Mouse (Mus musculus): Measurements from ENCODE around the gene Ggnbp2.

Ggnbp2 gene

GRCm38 (mm10) chr11:84823484-84823897 is 47.1 kb downstream of the Ggnbp2 start:
- no peak for DNase-seq (ENCODE audit: low spot score)

- DNase-seq (ENCODE audit: low spot score) = no peak
These were observed 48.1 kb downstream of the Ggnbp2 start for GRCm38 (mm10) chr11:84822487-84822886.

GRCm38 (mm10) chr11:84821131-84821770 is 49.4 kb downstream of the Ggnbp2 start:
- DNase-seq (ENCODE audit: low spot score) = no peak

GRCm38 (mm10) chr11:84818961-84819692 is 51.5 kb downstream of the Ggnbp2 start, which contains the start of gene Mrm1:
Gene Mrm1, minus strand, starts transcription at chr11:84819515.
- DNase-seq (ENCODE audit: low spot score) = peak; percentile 97

GRCm38 (mm10) chr11:84818085-84818960 is 52.3 kb downstream of the Ggnbp2 start:
- peak; percentile 86 for DNase-seq (ENCODE audit: low spot score)

- DNase-seq (ENCODE audit: low spot score) = no peak
These were observed 53.3 kb downstream of the Ggnbp2 start for GRCm38 (mm10) chr11:84817362-84817761.

- DNase-seq (ENCODE audit: low spot score) = peak; percentile 56
These were observed 56.7 kb downstream of the Ggnbp2 start for GRCm38 (mm10) chr11:84813724-84814510.

- no peak for DNase-seq (ENCODE audit: low spot score)
These were observed 66.2 kb downstream of the Ggnbp2 start for GRCm38 (mm10) chr11:84804373-84804772.

- peak; percentile 46 for DNase-seq (ENCODE audit: low spot score)
These were observed 72.8 kb downstream of the Ggnbp2 start for GRCm38 (mm10) chr11:84797627-84798353.

GRCm38 (mm10) chr11:84797026-84797425 is 73.6 kb downstream of the Ggnbp2 start:
- DNase-seq (ENCODE audit: low spot score) = no peak

- DNase-seq (ENCODE audit: low spot score) = peak; percentile 29
These were observed 76.0 kb downstream of the Ggnbp2 start for GRCm38 (mm10) chr11:84794496-84795113.

GRCm38 (mm10) chr11:84793545-84793944 is 77.1 kb downstream of the Ggnbp2 start:
- no peak for DNase-seq (ENCODE audit: low spot score)

- no peak for DNase-seq (ENCODE audit: low spot score)
These were observed 80.2 kb downstream of the Ggnbp2 start for GRCm38 (mm10) chr11:84790383-84790782.

Measured in lung, postnatal 25 days (tissue).